10 mouse cellular contexts compared by ENCODE assay signal in the genomic region with DNA sequence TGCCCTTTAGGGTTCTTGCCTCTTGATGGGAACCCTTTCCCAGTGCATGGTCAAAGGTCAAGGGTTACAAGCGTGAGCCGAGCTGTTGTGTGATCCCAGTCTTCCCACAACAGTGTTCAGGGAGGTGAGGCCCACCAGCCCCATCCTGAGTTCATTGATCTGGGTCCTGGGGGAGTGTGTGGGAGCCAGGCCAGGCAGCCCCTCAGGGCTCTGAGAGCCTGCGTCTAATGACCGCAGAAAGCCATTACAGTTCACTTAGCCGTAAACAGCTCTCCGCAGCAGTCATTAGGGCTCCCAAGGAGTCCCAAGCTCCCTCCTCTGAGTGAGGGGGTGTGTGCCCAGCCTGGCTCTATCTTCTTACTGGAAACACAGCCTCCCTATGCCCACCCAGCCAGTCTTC.
"Had no signal": no experiment of that assay in that cellular context is flagged by ENCODE, and none has a peak within 500 bp of the region (broad histone marks: within the 10 kb centered on the region; RNA-seq: fewer than 3 reads in every experiment).

No protein-coding gene starts in this region.

- H3K27ac ChIP-seq: limb, embryonic 13.5 days; liver, embryonic 14.5 days; midbrain, embryonic 12.5 days had no signal

- H3K36me3 ChIP-seq: limb, embryonic 13.5 days; midbrain, embryonic 12.5 days had no signal

- H3K9me3 ChIP-seq: limb, embryonic 13.5 days; midbrain, embryonic 12.5 days had no signal

- H3K4me3 ChIP-seq: limb, embryonic 13.5 days; midbrain, embryonic 12.5 days had no signal

- H3K4me1 ChIP-seq: midbrain, embryonic 12.5 days had no signal

- H3K4me2 ChIP-seq: limb, embryonic 13.5 days; midbrain, embryonic 12.5 days had no signal

- ATAC-seq: intestine, embryonic 16.5 days; midbrain, embryonic 16.5 days had no signal

- DNase-seq: kidney, postnatal 10 days; lung, adult 18-20 months; right cerebral cortex, adult 18-20 months; right cerebral cortex, postnatal 25 days; thymus, postnatal 4 days had no signal

- H3K9ac ChIP-seq: limb, embryonic 13.5 days; liver, embryonic 14.5 days; midbrain, embryonic 12.5 days had no signal
